Mouse (Mus musculus) heart, adult 2 months (tissue): ENCODE data around the gene Rnaseh2c.

Source experiments
- CTCF ChIP-seq: fragments of 200-600 bp; IDR thresholded peaks from 2 replicates; pipeline ENCODE4 v1.8.1; 2022; ENCODE audit warnings: antibody characterized with exemption, mild to moderate bottlenecking, moderate library complexity
- EP300 ChIP-seq: fragments of 200-500 bp; IDR thresholded peaks from 2 replicates; pipeline ENCODE4 v1.6.1; 2011; ENCODE audit warnings: low read depth, low read length, control low read depth; ENCODE audit not compliant: insufficient read depth

DNA sequence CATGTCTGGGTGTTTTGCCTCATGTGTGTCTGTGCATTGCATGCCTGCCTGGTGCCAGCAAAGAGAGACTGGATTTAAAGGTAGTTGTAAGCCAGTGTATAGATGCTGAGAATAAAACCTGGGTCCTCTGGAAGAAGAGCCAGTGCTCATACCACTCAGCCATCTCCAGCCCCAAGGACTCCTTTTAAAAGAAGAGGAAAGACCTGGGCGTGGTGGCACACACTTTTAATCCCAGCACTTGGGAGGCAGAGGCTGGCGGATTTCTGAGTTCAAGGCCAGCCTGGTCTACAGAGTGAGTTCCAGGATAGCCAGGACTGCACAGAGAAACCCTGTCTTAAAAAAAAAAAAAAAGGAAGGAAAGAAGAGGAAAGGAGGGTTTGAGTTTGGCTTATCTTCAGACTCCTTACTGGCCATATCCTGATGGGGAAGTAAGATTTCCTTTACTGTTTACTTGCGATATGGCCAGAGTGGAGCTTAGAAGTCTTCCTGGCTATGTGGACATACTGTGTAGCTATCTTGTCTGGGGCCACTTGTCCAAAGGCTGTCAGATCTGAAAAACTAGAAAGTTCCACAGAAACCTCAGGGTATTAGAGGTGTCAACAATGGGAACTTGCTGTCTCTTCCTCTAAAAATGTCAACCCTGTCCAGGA is 11.2 kb downstream of the Rnaseh2c start:
- TF ChIP-seq EP300 (no peak), CTCF (no peak)
